Mouse (Mus musculus) neural tube, embryonic 12.5 days (tissue): ENCODE measurements around the gene Ppp1r12b. TPM values are rescaled to one million over a fixed set of nuclear protein-coding genes. Genes with fewer than 3 reads are reported as not detected.

ENCODE experiments used
- ATAC-seq: fragments of 200-750 bp; cut with Nextera tagmentation; 2 replicates; pipeline ENCODE4 v1.8.0; 2017; ENCODE audit warnings: low read depth, mild to moderate bottlenecking, moderate TSS enrichment, moderate library complexity; ENCODE audit not compliant: low FRiP score
- H3K27ac ChIP-seq: fragments of 300-500 bp; sonication (generic); 2 replicates; pipeline ENCODE4 v1.5.1; 2016
- H3K27me3 ChIP-seq: fragments of 300-500 bp; sonication (generic); replicated peaks from 2 replicates; pipeline ENCODE4 v1.6.1; 2016; ENCODE audit warnings: mild to moderate bottlenecking
- H3K36me3 ChIP-seq: fragments of 300-500 bp; sonication (generic); 2 replicates; pipeline ENCODE4 v1.6.1; 2016; ENCODE audit warnings: mild to moderate bottlenecking
- H3K4me1 ChIP-seq: fragments of 300-500 bp; sonication (generic); 2 replicates; pipeline ENCODE4 v1.6.1; 2016
- H3K4me2 ChIP-seq: fragments of 300-500 bp; sonication (generic); replicated peaks from 2 replicates; pipeline ENCODE4 v1.6.1; 2016; ENCODE audit warnings: mild to moderate bottlenecking
- H3K4me3 ChIP-seq: fragments of 300-500 bp; sonication (generic); 2 replicates; pipeline ENCODE4 v1.5.1; 2016
- H3K9ac ChIP-seq: fragments of 300-500 bp; sonication (generic); 2 replicates; pipeline ENCODE4 v1.6.1; 2016; ENCODE audit warnings: mild to moderate bottlenecking
- H3K9me3 ChIP-seq: fragments of 300-500 bp; sonication (generic); 2 replicates; pipeline ENCODE4 v1.6.1; 2016; ENCODE audit warnings: mild to moderate bottlenecking
- WGBS: fragments of 180-500 bp; shearing (Covaris S2); methylation state at CpG from one replicate; pipeline ENCODE4 v1.1.7; 2016; 5-methylcytosine and 5-hydroxymethylcytosine counted together
- polyA plus RNA-seq: library from polyadenylated mRNA; unstranded; fragments of >200 nt; fragmentation: Nextera tagmentation; extraction: Ambion mirVana; gene quantifications from 2 replicates; pipeline ENCODE4 v1.2.1, GENCODE M21; 2016

Ppp1r12b gene
- polyA plus RNA-seq, 1 experiment from 2014 or later, result 11.8 TPM

GRCm38 (mm10) chr1:134753751-134754630, 201.8 kb downstream of the Ppp1r12b start:
- Histone ChIP-seq H3K4me1 (peaks cover 16% of the 10 kb centered on the region), H3K4me2 (no peak overlapping the region), H3K27ac (no peak overlapping the region), H3K9ac (no peak overlapping the region), H3K4me3 (no peak overlapping the region), H3K27me3 (no peaks in the 10 kb centered on the region), H3K9me3 (no peaks in the 10 kb centered on the region), H3K36me3 (no peaks in the 10 kb centered on the region)
- no peak for ATAC-seq
- WGBS, result 71% methylated on average over 13 of the region's 13 CpGs

DNA sequence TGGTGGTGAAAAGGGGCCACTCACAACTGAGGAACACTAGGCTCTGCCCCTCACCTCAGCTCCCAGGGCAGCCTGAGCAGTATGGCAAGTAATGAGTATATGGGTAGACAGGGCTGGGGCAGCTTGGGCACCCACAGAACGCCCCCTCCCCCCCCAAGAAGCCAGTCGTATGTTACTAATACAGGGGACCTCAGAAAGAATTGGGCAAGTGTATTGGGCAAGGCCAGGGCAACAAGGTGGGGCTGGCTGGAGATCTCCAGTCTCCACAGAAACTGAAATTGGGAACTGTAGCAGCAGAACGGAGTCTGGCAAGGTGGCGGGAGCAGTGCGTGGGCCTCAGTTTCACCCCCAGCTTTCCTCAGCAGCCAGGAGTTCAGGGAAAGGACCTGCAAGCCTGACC, 203.3 kb downstream of the Ppp1r12b start:
- H3K4me3 ChIP-seq, result no peak overlapping the region
- H3K4me1 ChIP-seq, result peaks cover 16% of the 10 kb centered on the region
- H3K27ac ChIP-seq, result no peak overlapping the region

GRCm38 (mm10) chr1:134749889-134750288, 205.9 kb downstream of the Ppp1r12b start:
- Histone ChIP-seq H3K4me1 (peaks cover 9% of the 10 kb centered on the region; the same call in 1 of the 2 replicates), H3K27ac (no peak overlapping the region), H3K36me3 (no peaks in the 10 kb centered on the region), H3K4me3 (no peak overlapping the region), H3K4me2 (no peak overlapping the region), H3K9me3 (no peaks in the 10 kb centered on the region), H3K27me3 (no peaks in the 10 kb centered on the region), H3K9ac (no peak overlapping the region)
- 87% methylated on average over 7 of the region's 7 CpGs for WGBS
- no peak for ATAC-seq

More for the DNA sequence above, 203.3 kb downstream of the Ppp1r12b start:
- no peaks in the 10 kb centered on the region for H3K27me3 ChIP-seq
- H3K9me3 ChIP-seq, result no peaks in the 10 kb centered on the region
- WGBS, result 88% methylated on average over 5 of the region's 5 CpGs
- no peak for ATAC-seq
- H3K36me3 ChIP-seq, result no peaks in the 10 kb centered on the region
- no peak overlapping the region for H3K4me2 ChIP-seq
- H3K9ac ChIP-seq, result no peak overlapping the region

GRCm38 (mm10) chr1:134747236-134748174, 208.2 kb downstream of the Ppp1r12b start:
- Histone ChIP-seq H3K27me3 (no peaks in the 10 kb centered on the region), H3K4me3 (no peak overlapping the region), H3K4me2 (peak overlapping the region; percentile 24), H3K9me3 (no peaks in the 10 kb centered on the region), H3K9ac (no peak overlapping the region), H3K36me3 (peaks cover 4% of the 10 kb centered on the region; the same call in 1 of the 2 replicates), H3K27ac (no peak overlapping the region), H3K4me1 (0 out of 2 replicates have a peak, but pooled peaks cover 3% of the 10 kb centered on the region)
- 18% methylated on average over 23 of the region's 23 CpGs for WGBS
- ATAC-seq, result no peak

DNA sequence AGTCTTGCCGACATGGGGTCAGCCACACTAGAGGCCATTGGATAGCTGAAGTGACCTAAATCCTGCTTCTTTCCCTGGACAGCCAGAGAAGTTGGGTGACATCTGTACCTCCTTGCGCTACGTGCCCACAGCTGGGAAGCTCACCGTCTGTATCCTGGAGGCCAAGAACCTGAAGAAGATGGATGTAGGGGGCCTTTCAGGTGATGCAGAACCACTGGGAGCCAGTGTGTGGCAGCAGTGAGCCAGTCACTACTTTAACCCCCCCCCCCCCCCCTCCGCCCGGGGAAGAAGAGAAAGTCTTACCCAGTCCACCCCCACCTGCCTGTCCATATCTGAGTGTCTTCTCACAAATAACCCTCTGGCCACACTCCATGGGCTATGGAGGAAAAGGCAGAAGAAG, 210.1 kb downstream of the Ppp1r12b start:
- Histone ChIP-seq H3K27me3 (no peaks in the 10 kb centered on the region), H3K27ac (no peak overlapping the region), H3K9ac (no peak overlapping the region), H3K4me3 (no peak overlapping the region), H3K36me3 (peaks cover 4% of the 10 kb centered on the region; the same call in 1 of the 2 replicates), H3K4me1 (0 out of 2 replicates have a peak, but pooled peaks cover 3% of the 10 kb centered on the region), H3K4me2 (no peak overlapping the region), H3K9me3 (no peaks in the 10 kb centered on the region)
- 59% methylated on average over 5 of the region's 6 CpGs for WGBS
- ATAC-seq, result no peak

DNA sequence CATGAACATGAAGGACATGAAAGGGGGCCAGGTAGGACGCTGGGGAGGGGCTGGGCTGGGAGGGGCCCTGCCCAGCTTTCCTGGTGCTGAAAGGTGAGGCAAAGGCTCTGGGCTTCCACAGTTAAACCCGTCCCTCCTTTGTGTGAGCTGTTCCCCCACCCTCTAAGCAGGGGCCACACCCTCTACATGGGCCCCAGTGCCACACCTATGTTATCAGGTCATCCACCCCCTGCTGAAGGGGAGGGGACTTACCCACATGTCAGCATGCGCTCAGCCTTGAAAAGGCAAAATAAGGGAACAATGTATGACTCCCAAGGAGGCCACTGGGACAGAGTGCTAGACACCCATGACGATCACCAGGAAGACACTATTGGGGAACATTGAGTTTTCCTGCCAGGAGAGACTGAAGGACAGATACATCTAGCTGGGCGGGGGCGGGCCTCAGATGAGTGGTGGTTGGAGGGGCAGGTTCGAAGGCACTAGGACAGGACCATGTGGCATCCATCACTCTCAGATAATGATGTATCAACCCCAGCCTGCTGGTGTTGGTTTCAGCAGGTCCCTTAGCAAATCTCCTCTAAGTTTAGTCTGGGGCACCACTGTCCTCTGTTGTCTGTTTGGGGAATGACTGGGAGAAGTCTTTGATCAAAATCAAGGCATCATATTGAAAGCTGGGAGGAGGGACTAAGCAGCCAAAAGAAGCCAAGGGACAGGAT, 213.6 kb downstream of the Ppp1r12b start:
- H3K9ac ChIP-seq, result no peak overlapping the region
- no peaks in the 10 kb centered on the region for H3K4me1 ChIP-seq
- peaks cover 4% of the 10 kb centered on the region; the same call in 1 of the 2 replicates for H3K36me3 ChIP-seq
- H3K27ac ChIP-seq, result no peak overlapping the region
- no peaks in the 10 kb centered on the region for H3K27me3 ChIP-seq
- 85% methylated on average over 7 of the region's 7 CpGs for WGBS
- no peak overlapping the region for H3K4me2 ChIP-seq
- H3K4me3 ChIP-seq, result no peak overlapping the region
- no peak for ATAC-seq
- no peaks in the 10 kb centered on the region for H3K9me3 ChIP-seq

GRCm38 (mm10) chr1:134741433-134741832, 214.3 kb downstream of the Ppp1r12b start:
- Histone ChIP-seq H3K9ac (no peak overlapping the region), H3K36me3 (peaks cover 4% of the 10 kb centered on the region; the same call in 1 of the 2 replicates), H3K9me3 (no peaks in the 10 kb centered on the region), H3K4me2 (no peak overlapping the region), H3K27ac (no peak overlapping the region), H3K4me1 (no peaks in the 10 kb centered on the region), H3K27me3 (no peaks in the 10 kb centered on the region), H3K4me3 (no peak overlapping the region)
- WGBS, result 88% methylated on average over 6 of the region's 6 CpGs
- no peak for ATAC-seq

GRCm38 (mm10) chr1:134737463-134737862, 218.3 kb downstream of the Ppp1r12b start:
- Histone ChIP-seq H3K4me1 (no peaks in the 10 kb centered on the region), H3K36me3 (no peaks in the 10 kb centered on the region), H3K4me2 (no peak overlapping the region), H3K27me3 (no peaks in the 10 kb centered on the region; the same call in 1 of the 2 replicates), H3K4me3 (no peak overlapping the region), H3K9ac (no peak overlapping the region), H3K27ac (no peak overlapping the region), H3K9me3 (no peaks in the 10 kb centered on the region)
- ATAC-seq, result no peak
- 75% methylated on average over 9 of the region's 9 CpGs for WGBS

GRCm38 (mm10) chr1:134733659-134734058, 222.1 kb downstream of the Ppp1r12b start:
- H3K4me1 ChIP-seq, result no peaks in the 10 kb centered on the region
- no peak overlapping the region for H3K9ac ChIP-seq
- no peaks in the 10 kb centered on the region for H3K9me3 ChIP-seq
- no peak for ATAC-seq
- no peak overlapping the region for H3K4me2 ChIP-seq
- H3K27me3 ChIP-seq, result no peaks in the 10 kb centered on the region; the same call in 1 of the 2 replicates
- H3K36me3 ChIP-seq, result no peaks in the 10 kb centered on the region
- H3K4me3 ChIP-seq, result no peak overlapping the region
- 87% methylated on average over 5 of the region's 5 CpGs for WGBS
- H3K27ac ChIP-seq, result no peak overlapping the region

DNA sequence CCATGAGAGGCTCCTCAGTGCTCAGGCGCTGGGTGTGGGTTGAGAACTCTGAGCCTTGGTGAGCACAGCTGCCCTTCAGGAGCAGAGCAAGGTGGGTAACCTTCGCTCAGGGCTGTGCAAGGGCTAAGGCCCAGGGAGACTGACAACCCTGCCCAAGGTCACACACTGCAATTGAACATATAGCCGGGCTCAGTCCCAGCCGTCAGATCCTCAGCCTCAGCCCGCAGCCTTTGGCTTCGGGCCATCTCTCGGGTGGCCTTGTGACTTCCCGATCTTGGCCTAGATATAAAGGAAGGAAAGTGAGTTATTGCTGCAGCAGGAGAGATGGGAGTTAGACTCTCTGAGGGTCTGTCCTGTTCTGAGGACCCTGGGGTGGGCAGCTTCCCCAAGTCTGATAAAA, 228.5 kb downstream of the Ppp1r12b start:
- Histone ChIP-seq H3K27me3 (no peaks in the 10 kb centered on the region), H3K27ac (no peak overlapping the region), H3K36me3 (no peaks in the 10 kb centered on the region), H3K9ac (no peak overlapping the region), H3K4me3 (no peak overlapping the region), H3K4me2 (no peak overlapping the region), H3K4me1 (no peaks in the 10 kb centered on the region), H3K9me3 (no peaks in the 10 kb centered on the region)
- 82% methylated on average over 8 of the region's 8 CpGs for WGBS
- ATAC-seq, result no peak

- Histone ChIP-seq H3K4me3 (no peak overlapping the region), H3K9ac (no peak overlapping the region), H3K27ac (no peak overlapping the region), H3K9me3 (no peaks in the 10 kb centered on the region), H3K4me2 (no peak overlapping the region), H3K36me3 (no peaks in the 10 kb centered on the region), H3K4me1 (no peaks in the 10 kb centered on the region), H3K27me3 (no peaks in the 10 kb centered on the region)
- 94% methylated on average over 7 of the region's 7 CpGs for WGBS
- no peak for ATAC-seq
Observed at GRCm38 (mm10) chr1:134726480-134726879, 229.3 kb downstream of the Ppp1r12b start.
